Mouse (Mus musculus): ENCODE results near the gene Casp9. TPM values are rescaled to one million over a fixed set of nuclear protein-coding genes. Genes with fewer than 3 reads are reported as not detected.

Casp9 gene
- 11.0 and 14.0 TPM in 2 replicates for polyA plus RNA-seq (2015; fragmentation: Nextera tagmentation; extraction: Ambion mirVana)

DNA sequence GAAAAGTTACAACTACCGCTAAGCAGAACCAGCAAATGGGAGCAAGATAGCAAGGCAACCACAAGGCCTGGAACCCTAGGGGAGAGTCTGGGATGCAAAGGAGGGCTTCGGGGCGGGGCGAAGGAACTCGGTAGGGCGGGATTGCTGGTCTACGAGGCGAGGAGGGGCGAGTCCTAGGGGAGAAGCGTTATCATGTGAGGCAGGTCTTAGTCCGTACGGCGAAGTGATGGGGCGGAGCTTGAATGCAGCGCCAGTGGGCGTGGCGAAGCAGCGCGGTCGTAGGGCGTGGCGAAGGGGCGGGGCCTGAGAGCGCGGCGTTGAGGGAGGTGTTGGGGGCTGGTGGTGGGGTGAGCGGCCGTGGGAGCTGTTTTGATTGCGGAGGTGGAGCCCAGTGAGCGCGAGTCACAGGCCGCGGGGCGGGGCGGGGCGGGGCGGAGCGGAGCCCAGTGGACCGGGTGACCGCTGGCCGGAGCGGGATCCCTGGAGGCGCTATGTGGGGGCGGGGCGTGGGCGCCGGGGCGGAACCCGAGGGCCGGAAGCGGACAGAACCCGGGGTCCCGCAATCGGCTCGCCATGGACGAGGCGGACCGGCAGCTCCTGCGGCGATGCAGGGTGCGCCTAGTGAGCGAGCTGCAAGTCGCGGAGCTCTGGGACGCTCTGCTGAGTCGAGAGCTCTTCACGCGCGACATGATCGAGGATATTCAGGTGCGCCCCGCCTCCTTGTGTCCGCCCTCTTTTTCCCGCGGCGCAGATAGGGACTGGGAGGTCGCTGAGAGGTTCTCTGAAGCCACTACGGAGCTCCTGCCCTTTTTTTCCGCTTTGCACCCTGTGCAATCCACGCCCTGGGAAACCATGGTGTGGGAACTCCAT, at the start of gene Casp9:
Gene Casp9, plus strand, starts transcription at position 331 of the 870 bp plus-strand sequence.

DNA sequence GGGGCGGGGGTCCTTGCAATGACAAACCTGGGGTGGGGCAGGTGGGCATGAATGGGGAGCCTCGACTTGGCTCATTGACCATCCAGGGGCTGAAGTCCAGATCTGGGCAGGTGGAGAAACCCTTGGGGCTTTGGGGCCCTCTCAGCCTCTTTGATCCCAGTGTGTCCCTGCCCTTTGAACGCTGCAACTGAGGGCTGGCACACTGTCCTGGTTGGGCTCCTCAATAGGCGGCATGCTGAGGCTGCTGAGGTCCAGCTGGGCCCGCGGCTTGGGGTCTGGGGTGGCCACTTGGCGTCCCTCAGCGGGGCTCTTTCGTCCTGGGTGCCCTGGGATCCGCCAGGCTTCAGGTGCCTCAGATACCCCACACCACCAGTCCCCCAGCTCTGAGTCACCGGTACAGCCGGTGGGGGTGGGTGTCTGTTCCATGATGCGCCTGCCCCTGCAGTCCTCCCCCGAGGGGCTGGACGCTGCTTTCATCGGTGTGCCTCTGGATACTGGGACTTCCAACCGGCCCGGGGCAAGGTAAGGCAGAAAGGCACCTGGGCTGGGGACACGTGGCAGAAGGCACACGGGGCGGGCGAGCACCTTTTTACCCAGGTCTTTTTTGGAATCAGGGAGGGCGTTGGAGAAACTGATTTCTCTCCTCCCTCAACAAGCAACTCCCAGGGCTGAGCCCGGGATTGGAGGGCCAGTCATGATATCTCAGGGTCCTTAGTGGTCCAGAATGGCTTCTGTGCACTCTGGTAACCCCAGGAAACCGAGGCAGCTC, 46.6 kb upstream of the Casp9 start, which contains the start of gene Agmat:
Gene Agmat, plus strand, starts transcription at position 95 of the 769 bp plus-strand sequence.

DNA sequence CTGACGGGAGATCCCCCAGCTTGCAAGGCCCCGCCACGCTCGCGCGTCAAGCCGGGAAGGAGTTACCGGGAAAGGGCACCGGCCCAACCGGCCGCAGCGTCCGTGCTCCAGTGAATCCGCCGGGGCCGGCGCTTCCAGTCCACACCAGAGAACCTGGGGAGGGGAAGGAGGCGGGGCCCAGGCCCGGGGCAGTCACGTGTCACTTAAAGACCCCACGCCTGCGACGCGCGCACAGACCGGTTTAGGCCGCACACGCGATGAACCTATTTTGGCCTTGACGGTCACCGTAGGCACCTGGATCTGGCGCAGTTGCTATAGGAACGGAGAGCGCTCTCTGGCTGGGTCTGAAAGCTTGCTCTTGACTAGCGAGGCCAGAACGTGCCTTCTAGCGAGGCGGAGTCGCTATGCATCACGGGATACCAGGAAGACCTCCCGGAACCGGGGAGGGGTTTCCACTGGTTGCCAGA, 2.9 kb upstream of the Casp9 start, which contains the start of gene Dnajc16:
Gene Dnajc16, minus strand, starts transcription at position 408 of the 467 bp plus-strand sequence.

DNA sequence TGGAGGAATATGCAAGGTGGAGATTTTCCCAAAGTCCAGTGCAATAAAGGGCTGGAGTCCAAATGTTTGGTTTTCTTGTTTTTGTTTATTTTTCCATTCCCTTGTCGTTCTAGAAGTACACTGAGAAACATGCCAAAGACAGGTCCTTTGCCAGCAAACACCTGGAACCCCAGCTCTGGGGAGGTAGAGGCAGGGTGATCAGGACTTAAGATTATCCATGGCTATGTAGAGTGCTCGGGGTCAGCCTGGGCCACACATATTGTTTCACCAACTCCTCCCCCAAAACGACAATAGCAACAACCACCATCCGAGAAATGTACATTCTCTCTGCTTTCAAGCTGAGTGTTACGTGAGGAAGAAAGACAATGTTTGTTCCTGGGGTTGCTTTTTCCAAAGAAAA, 32.6 kb downstream of the Casp9 start, which contains the start of gene Cela2a:
Gene Cela2a, minus strand, starts transcription at position 101 of the 400 bp plus-strand sequence.

GRCm38 (mm10) chr4:141845999-141846398, 52.6 kb downstream of the Casp9 start, which contains the start of gene Ctrc:
Gene Ctrc, minus strand, starts transcription at chr4:141846359.

Other genes with a start within 250 kb of the Casp9 start
- gene Fblim1, start 187.5 kb upstream of the Casp9 start, polyA plus RNA-seq (2015; fragmentation: Nextera tagmentation; extraction: Ambion mirVana), result 173 and 207 TPM in 2 replicates
- 0.20 and 0.74 TPM in 2 replicates for gene Tmem82, start 175.0 kb upstream of the Casp9 start, polyA plus RNA-seq (2015; fragmentation: Nextera tagmentation; extraction: Ambion mirVana)
- gene Slc25a34, start 169.8 kb upstream of the Casp9 start, polyA plus RNA-seq (2015; fragmentation: Nextera tagmentation; extraction: Ambion mirVana), result 0.05 TPM in 1 of 2 replicates, not detected in the other
- gene Plekhm2, start 128.7 kb upstream of the Casp9 start, polyA plus RNA-seq (2015; fragmentation: Nextera tagmentation; extraction: Ambion mirVana), result 3.6 and 3.7 TPM in 2 replicates
- not detected in 2 replicates for gene Rsc1a1, start 108.0 kb upstream of the Casp9 start, polyA plus RNA-seq (2015; fragmentation: Nextera tagmentation; extraction: Ambion mirVana)
- 25.7 and 29.0 TPM in 2 replicates for gene Ddi2, start 70.2 kb upstream of the Casp9 start, polyA plus RNA-seq (2015; fragmentation: Nextera tagmentation; extraction: Ambion mirVana)
- gene Agmat, start 46.9 kb upstream of the Casp9 start, polyA plus RNA-seq (2015; fragmentation: Nextera tagmentation; extraction: Ambion mirVana), result 0.20 TPM in 1 of 2 replicates, not detected in the other
- gene Dnajc16, start 2.7 kb upstream of the Casp9 start, polyA plus RNA-seq (2015; fragmentation: Nextera tagmentation; extraction: Ambion mirVana), result 7.7 and 9.1 TPM in 2 replicates
- not detected in 2 replicates for gene Cela2a, start 32.5 kb downstream of the Casp9 start, polyA plus RNA-seq (2015; fragmentation: Nextera tagmentation; extraction: Ambion mirVana)
- not detected in 2 replicates for gene Ctrc, start 52.7 kb downstream of the Casp9 start, polyA plus RNA-seq (2015; fragmentation: Nextera tagmentation; extraction: Ambion mirVana)
- 76.9 and 80.6 TPM in 2 replicates for gene Efhd2, start 81.3 kb downstream of the Casp9 start, polyA plus RNA-seq (2015; fragmentation: Nextera tagmentation; extraction: Ambion mirVana)
- gene Fhad1, start 221.5 kb downstream of the Casp9 start, polyA plus RNA-seq (2015; fragmentation: Nextera tagmentation; extraction: Ambion mirVana), result 0.88 and 1.2 TPM in 2 replicates